Mouse (Mus musculus) kidney, adult 2 months (tissue): Measurements from ENCODE around the gene Tmc6.

Experiments
- CTCF ChIP-seq: fragments of 200-500 bp; conservative IDR thresholded peaks from 2 replicates; pipeline ENCODE4 v1.5.1; 2011; ENCODE audit warnings: low read depth, mild to moderate bottlenecking, control low read depth, low read length, moderate library complexity, mixed read lengths; ENCODE audit not compliant: insufficient read depth, insufficient read length
- POLR2A ChIP-seq: fragments of 200-500 bp; IDR thresholded peaks from one replicate; pipeline ENCODE4 v1.6.1; 2011; ENCODE audit warnings: low read depth, low read length, control low read depth

- TF ChIP-seq CTCF (no peak), POLR2A (no peak)
Observed at GRCm38 (mm10) chr11:117798160-117798541, 16.2 kb upstream of the Tmc6 start.
